Comparison of ENCODE assay signal across 11 mouse cellular contexts in genomic region chr2:161128367-161129111, GRCm38 (mm10). TPM values are rescaled to one million over a fixed set of nuclear protein-coding genes. Genes with fewer than 3 reads are reported as not detected.
DNase-seq lines count a peak whose midpoint lies in the region; ATAC-seq and TF ChIP-seq lines count a peak whose summit lies in the region.
"Had no signal": no experiment of that assay in that cellular context is flagged by ENCODE, and none has a peak within 500 bp of the region (broad histone marks: within the 10 kb centered on the region; RNA-seq: fewer than 3 reads in every experiment).

No protein-coding gene starts in this region.

- no peak overlapping the region for H3K4me3 ChIP-seq in limb, embryonic 14.5 days (replicated peaks; ENCODE audit: low read length)
- H3K4me3 ChIP-seq: forebrain, embryonic 10.5 days had no signal

- 43% methylated on average over 10 of the region's 10 CpGs for WGBS in limb, embryonic 14.5 days

- no peaks in the 10 kb centered on the region for H3K27me3 ChIP-seq in limb, embryonic 14.5 days (ENCODE audit: control insufficient read depth, insufficient read depth, low read length)

- H3K9ac ChIP-seq in limb, embryonic 14.5 days (ENCODE audit: low read depth, low read length, severe bottlenecking): no peak overlapping the region

- H3K9me3 ChIP-seq in limb, embryonic 14.5 days (ENCODE audit: control insufficient read depth, low read length): no peaks in the 10 kb centered on the region
- H3K9me3 ChIP-seq: forebrain, embryonic 10.5 days had no signal

- H3K27ac ChIP-seq in limb, embryonic 14.5 days (replicated peaks; ENCODE audit: low read depth, low read length): 0 out of 2 replicates have a peak overlapping the region, but pooled peaks have one; percentile 19
- H3K27ac ChIP-seq: forebrain, embryonic 10.5 days; macrophage had no signal

- H3K4me1 ChIP-seq in limb, embryonic 14.5 days (ENCODE audit: control insufficient read depth, insufficient read depth, low read length): 0 out of 2 replicates have a peak, but pooled peaks cover 11% of the 10 kb centered on the region
- H3K4me1 ChIP-seq: forebrain, embryonic 10.5 days had no signal

- no peaks in the 10 kb centered on the region for H3K36me3 ChIP-seq in limb, embryonic 14.5 days (ENCODE audit: control insufficient read depth, insufficient read depth, low read length)
- H3K36me3 ChIP-seq: forebrain, embryonic 10.5 days had no signal

- ATAC-seq in limb, embryonic 14.5 days (ENCODE audit: low FRiP score, low read depth): peak; percentile 37; the same call in 1 of the 2 replicates

- DNase-seq in embryo, embryonic 11 days: peak; percentile 5
- DNase-seq in embryo, embryonic 9.5 days (ENCODE audit: extremely low spot score): no peak
- peak; percentile 37 for DNase-seq in layer of hippocampus, adult 11-12 months (ENCODE audit: low spot score)
- no peak for DNase-seq in layer of hippocampus, adult 9-10 months (ENCODE audit: low spot score)
- peak; percentile 83 for DNase-seq in brain, adult 2 months (ENCODE audit: low read depth, low spot score)
- peak; percentile 67 for DNase-seq in limb, embryonic 14.5 days (ENCODE audit: low spot score)
- no peak for DNase-seq in adrenal gland, postnatal 36 days
- DNase-seq in cerebellum, adult 8-10 months: no peak
- DNase-seq: cerebellum, adult 11 months had no signal

- H3K4me2 ChIP-seq in limb, embryonic 14.5 days (replicated peaks; ENCODE audit: low read depth, low read length, severe bottlenecking): no peak overlapping the region

- TF ChIP-seq POLR2A in limb, embryonic 14.5 days (IDR thresholded peaks at IDR 0.05; ENCODE audit: borderline replicate concordance, extremely low read depth, insufficient read depth, insufficient read length): no peak

RNA-seq across cellular contexts. Expression of gene Chd6, which starts 19.7 kb away (rescaled TPM):
- polyA plus RNA-seq in limb, embryonic 14.5 days (2012; rRNA removed): 28.9 and 29.3 TPM in 2 replicates
- polyA plus RNA-seq in limb, embryonic 14.5 days (2014; fragmentation: Nextera tagmentation; extraction: Ambion mirVana): 27.5 and 35.0 TPM in 2 replicates
- total RNA-seq in adrenal gland, postnatal 36 days (2021): 10 to 100 TPM; 34.7 TPM

Comparison
In these comparisons a context has a peak if more than half of its experiments do, and no peak if none do; other contexts are left out.
1. DNase-seq: peak in embryo, embryonic 11 days (single experiment), layer of hippocampus, adult 11-12 months (single experiment), brain, adult 2 months (single experiment) and limb, embryonic 14.5 days (single experiment); none in embryo, embryonic 9.5 days (single experiment), layer of hippocampus, adult 9-10 months (single experiment), adrenal gland, postnatal 36 days (0 of 2) and cerebellum, adult 8-10 months (single experiment).